Mouse (Mus musculus) heart, adult 8-10 months (tissue): ENCODE measurements around the gene Elob. TPM values are rescaled to one million over a fixed set of nuclear protein-coding genes. Genes with fewer than 3 reads are reported as not detected.

Experiments
- DNase-seq: peaks from one replicate; pipeline ENCODE4 v3.0.0; 2022; ENCODE audit warnings: low spot score
- microRNA-seq: library from miRNA; unstranded; fragments of <30 nt; microRNA quantifications from one replicate; pipeline ENCODE4 v1.2.0, GENCODE M21; 2022
- total RNA-seq, 4 experiments: library from RNA; stranded (reverse); gene quantifications; 2 replicates each; pipeline ENCODE4 v1.2.4; 2022

Gene Elob
- total RNA-seq, 4 experiments from 2014 or later = 321 to 411 (median 362) TPM

GRCm38 (mm10) chr17:23783352-23783751 lies 45.6 kb downstream of the Elob start:
- DNase-seq = no peak

- DNase-seq = no peak
Observed at GRCm38 (mm10) chr17:23778447-23778846, 50.5 kb downstream of the Elob start.

- DNase-seq = no peak
Observed at GRCm38 (mm10) chr17:23777141-23777540, 51.8 kb downstream of the Elob start.

GRCm38 (mm10) chr17:23776216-23776615 lies 52.7 kb downstream of the Elob start:
- DNase-seq = no peak

Small RNA genes within 50 kb of the gene (microRNA-seq; reads per million reads assigned to microRNA genes)
- not detected for gene Mir5125

Other genes starting within 250 kb of the Elob start
- gene Zfp13, start 229.6 kb downstream of the Elob start, total RNA-seq = 1 to 10 TPM; 1.9 to 5.9 (median 4.4) TPM
- gene Zscan10, start 228.3 kb downstream of the Elob start, total RNA-seq = not detected
- under 1 TPM in 1 of 4 experiments, not detected in 3; 0.06 TPM for gene Mmp25, start 183.9 kb downstream of the Elob start, total RNA-seq
- gene Bicdl2, start 168.6 kb downstream of the Elob start, total RNA-seq = not detected
- 100 to 1,000 TPM; 200 to 231 (median 211) TPM for gene Hcfc1r1, start 155.5 kb downstream of the Elob start, total RNA-seq
- 10 to 100 TPM in 3 of 4 experiments, 1 to 10 TPM in 1; 8.8 to 11.6 (median 11.0) TPM for gene Thoc6, start 155.3 kb downstream of the Elob start, total RNA-seq
- gene Tnfrsf12a, start 151.7 kb downstream of the Elob start, total RNA-seq = 100 to 1,000 TPM in 2 of 4 experiments, 10 to 100 TPM in 2; 55.7 to 113 (median 85.0) TPM
- not detected for gene Cldn6, start 149.9 kb downstream of the Elob start, total RNA-seq
- gene Cldn9, start 145.1 kb downstream of the Elob start, total RNA-seq = under 1 TPM in 1 of 4 experiments, not detected in 3; 0.19 TPM
- not detected for gene 1520401A03Rik, start 106.4 kb downstream of the Elob start, total RNA-seq
- 1 to 10 TPM in 2 of 4 experiments, under 1 TPM in 2; 0.78 to 1.5 (median 1.1) TPM for gene Pkmyt1, start 102.8 kb downstream of the Elob start, total RNA-seq
- gene Paqr4, start 88.3 kb downstream of the Elob start, total RNA-seq = 10 to 100 TPM; 22.4 to 29.0 (median 26.4) TPM
- under 1 TPM in 1 of 4 experiments, not detected in 3; 0.26 TPM for gene Kremen2, start 83.3 kb downstream of the Elob start, total RNA-seq
- gene Flywch1, start 57.5 kb downstream of the Elob start, total RNA-seq = 10 to 100 TPM; 40.8 to 42.0 (median 40.9) TPM
- gene Flywch2, start 43.1 kb downstream of the Elob start, total RNA-seq = 1 to 10 TPM in 1 of 4 experiments, under 1 TPM in 2, not detected in 1; 0.41 to 1.2 (median 0.87) TPM
- 100 to 1,000 TPM; 151 to 179 (median 164) TPM for gene Srrm2, start 38.6 kb downstream of the Elob start, total RNA-seq
- not detected for gene Prss33, start 6.9 kb upstream of the Elob start, total RNA-seq
- not detected for gene Prss32, start 14.7 kb upstream of the Elob start, total RNA-seq
- gene Prss41, start 15.0 kb upstream of the Elob start, total RNA-seq = under 1 TPM in 2 of 4 experiments, not detected in 2; 0.14 to 0.16 TPM
- gene Prss21, start 38.9 kb upstream of the Elob start, total RNA-seq = not detected
- not detected for gene Dcpp1, start 51.7 kb upstream of the Elob start, total RNA-seq
- not detected for gene Dcpp2, start 51.7 kb upstream of the Elob start, total RNA-seq
- not detected for gene Dcpp3, start 88.3 kb upstream of the Elob start, total RNA-seq
- not detected for gene Sbp, start 112.5 kb upstream of the Elob start, total RNA-seq
- gene Sbpl, start 126.1 kb upstream of the Elob start, total RNA-seq = not detected
- gene Prss30, start 151.4 kb upstream of the Elob start, total RNA-seq = not detected
- gene Prss22, start 169.0 kb upstream of the Elob start, total RNA-seq = not detected
- gene Prss27, start 209.0 kb upstream of the Elob start, total RNA-seq = not detected
- gene Kctd5, start 244.3 kb upstream of the Elob start, total RNA-seq = 1 to 10 TPM; 6.8 to 8.6 (median 7.9) TPM